ENCODE assay signal across 8 mouse cellular contexts in genomic region chr17:26938731-26939130, GRCm38 (mm10). TPM values are rescaled to one million over a fixed set of nuclear protein-coding genes. Genes with fewer than 3 reads are reported as not detected.
DNase-seq lines count a peak whose midpoint lies in the region; ATAC-seq and TF ChIP-seq lines count a peak whose summit lies in the region.

No protein-coding gene starts in this region.

- H3K9me3 ChIP-seq in heart, embryonic 10.5 days, result no peaks in the 10 kb centered on the region
- no peaks in the 10 kb centered on the region for H3K9me3 ChIP-seq in G1E (replicated peaks)
- H3K9me3 ChIP-seq in forebrain, embryonic 10.5 days, result no peaks in the 10 kb centered on the region
- no peaks in the 10 kb centered on the region for H3K9me3 ChIP-seq in limb, embryonic 14.5 days (ENCODE audit: control insufficient read depth, low read length)
- H3K9me3 ChIP-seq in neural tube, embryonic 14.5 days (ENCODE audit: control insufficient read depth, low read length), result no peaks in the 10 kb centered on the region

- H3K4me1 ChIP-seq in heart, embryonic 10.5 days, result peaks cover 71% of the 10 kb centered on the region
- peaks cover 80% of the 10 kb centered on the region for H3K4me1 ChIP-seq in G1E (ENCODE audit: insufficient read depth, low read depth, low read length)
- H3K4me1 ChIP-seq in forebrain, embryonic 10.5 days, result peaks cover 60% of the 10 kb centered on the region
- H3K4me1 ChIP-seq in limb, embryonic 14.5 days (ENCODE audit: control insufficient read depth, insufficient read depth, low read length), result peaks cover 35% of the 10 kb centered on the region
- H3K4me1 ChIP-seq in neural tube, embryonic 14.5 days (ENCODE audit: control insufficient read depth, insufficient read depth, low read length), result peaks cover 34% of the 10 kb centered on the region

- H3K27ac ChIP-seq in heart, embryonic 10.5 days, result peak overlapping the region; percentile 97
- H3K27ac ChIP-seq in forebrain, embryonic 10.5 days, result peak overlapping the region; percentile 96
- peak overlapping the region; percentile 76 for H3K27ac ChIP-seq in limb, embryonic 14.5 days (replicated peaks; ENCODE audit: low read depth, low read length)
- peak overlapping the region; percentile 96 for H3K27ac ChIP-seq in neural tube, embryonic 14.5 days (ENCODE audit: low read depth, low read length)

- DNase-seq in heart, embryonic 10.5 days (ENCODE audit: low spot score), result no peak
- DNase-seq in heart, adult 9 months (ENCODE audit: low spot score in 2 of 2), result no peak
- no peak for DNase-seq in G1E (ENCODE audit: low spot score)
- DNase-seq in forebrain, embryonic 10.5 days (ENCODE audit: extremely low spot score, low spot score), result peak; percentile 39
- DNase-seq in limb, embryonic 14.5 days (ENCODE audit: low spot score), result no peak
- DNase-seq in gastrocnemius, adult 8-10 months (ENCODE audit: low spot score in 2 of 2), result no peak
- no peak for DNase-seq in frontal cortex, postnatal 36 days (ENCODE audit: low spot score in 2 of 2)

- no peak for TF ChIP-seq CTCF in G1E (IDR thresholded peaks at IDR 0.05; ENCODE audit: low read depth, low read length)

- peak overlapping the region; percentile 77 for H3K4me3 ChIP-seq in heart, embryonic 10.5 days
- H3K4me3 ChIP-seq in G1E (ENCODE audit: low read depth, low read length), result peak overlapping the region; percentile 82
- H3K4me3 ChIP-seq in forebrain, embryonic 10.5 days, result peak overlapping the region; percentile 84
- peak overlapping the region; percentile 63 for H3K4me3 ChIP-seq in limb, embryonic 14.5 days (replicated peaks; ENCODE audit: low read length)
- peak overlapping the region; percentile 62 for H3K4me3 ChIP-seq in neural tube, embryonic 14.5 days (ENCODE audit: low read depth, low read length)

- no peak for TF ChIP-seq POLR2A in limb, embryonic 14.5 days (IDR thresholded peaks at IDR 0.05; ENCODE audit: borderline replicate concordance, extremely low read depth, insufficient read depth, insufficient read length)

- peak overlapping the region; percentile 76 for H3K4me2 ChIP-seq in limb, embryonic 14.5 days (replicated peaks; ENCODE audit: low read depth, low read length, severe bottlenecking)
- H3K4me2 ChIP-seq in neural tube, embryonic 14.5 days (ENCODE audit: low read depth, low read length), result peak overlapping the region; percentile 94

- no peaks in the 10 kb centered on the region for H3K27me3 ChIP-seq in heart, embryonic 10.5 days (ENCODE audit: insufficient read depth, poor library complexity, severe bottlenecking)
- H3K27me3 ChIP-seq in G1E (ENCODE audit: insufficient read depth, low read length), result no peaks in the 10 kb centered on the region
- no peaks in the 10 kb centered on the region for H3K27me3 ChIP-seq in forebrain, embryonic 10.5 days (ENCODE audit: poor library complexity, severe bottlenecking)
- H3K27me3 ChIP-seq in limb, embryonic 14.5 days (ENCODE audit: control insufficient read depth, insufficient read depth, low read length), result no peaks in the 10 kb centered on the region
- no peaks in the 10 kb centered on the region for H3K27me3 ChIP-seq in neural tube, embryonic 14.5 days (ENCODE audit: control insufficient read depth, insufficient read depth, low read length)

- under 1% methylated on average over 22 of the region's 22 CpGs for WGBS in heart, embryonic 10.5 days
- under 1% methylated on average over 22 of the region's 22 CpGs for WGBS in forebrain, embryonic 10.5 days
- under 1% methylated on average over 22 of the region's 22 CpGs for WGBS in limb, embryonic 14.5 days
- WGBS in neural tube, embryonic 14.5 days, result under 1% methylated on average over 22 of the region's 22 CpGs

- peak overlapping the region; percentile 49 for H3K9ac ChIP-seq in limb, embryonic 14.5 days (ENCODE audit: low read depth, low read length, severe bottlenecking)
- peak overlapping the region; percentile 59 for H3K9ac ChIP-seq in neural tube, embryonic 14.5 days (replicated peaks; ENCODE audit: low read depth, low read length)

- no peak for ATAC-seq in G1E (ENCODE audit: extremely low read depth, insufficient number of reproducible peaks, low FRiP score, poor library complexity, severe bottlenecking)
- no peak for ATAC-seq in limb, embryonic 14.5 days (ENCODE audit: low FRiP score, low read depth)
- peak; percentile 0; the same call in 1 of the 2 replicates for ATAC-seq in neural tube, embryonic 14.5 days (ENCODE audit: low read depth)

- peaks cover 34% of the 10 kb centered on the region for H3K36me3 ChIP-seq in heart, embryonic 10.5 days
- H3K36me3 ChIP-seq in G1E (replicated peaks), result peaks cover 45% of the 10 kb centered on the region
- peaks cover 42% of the 10 kb centered on the region for H3K36me3 ChIP-seq in forebrain, embryonic 10.5 days (replicated peaks)
- peaks cover 32% of the 10 kb centered on the region for H3K36me3 ChIP-seq in limb, embryonic 14.5 days (ENCODE audit: control insufficient read depth, insufficient read depth, low read length)
- peaks cover 10% of the 10 kb centered on the region for H3K36me3 ChIP-seq in neural tube, embryonic 14.5 days (ENCODE audit: control insufficient read depth, insufficient read depth, low read length)

RNA-seq across cellular contexts. Expression of gene Cuta, which starts 0.6 kb away (rescaled TPM):
- polyA plus RNA-seq in heart, embryonic 10.5 days (2016; fragmentation: Nextera tagmentation; extraction: Ambion mirVana), result 155 and 167 TPM in 2 replicates
- total RNA-seq in G1E (2014; fragmentation: Nextera tagmentation) (319 and 371 TPM in 2 replicates), G1E (2017) (182 and 190 TPM in 2 replicates)
- polyA plus RNA-seq in G1E (2012), result 526 and 563 TPM in 2 replicates
- 180 and 184 TPM in 2 replicates for polyA plus RNA-seq in forebrain, embryonic 10.5 days (2016; fragmentation: Nextera tagmentation; extraction: Ambion mirVana)
- 127 and 172 TPM in 2 replicates for polyA plus RNA-seq in limb, embryonic 14.5 days (2012; rRNA removed)
- polyA plus RNA-seq in limb, embryonic 14.5 days (2014; fragmentation: Nextera tagmentation; extraction: Ambion mirVana), result 146 and 158 TPM in 2 replicates
- polyA plus RNA-seq in neural tube, embryonic 14.5 days (2014; fragmentation: Nextera tagmentation; extraction: Ambion mirVana), result 112 and 127 TPM in 2 replicates
- total RNA-seq in gastrocnemius, adult 8-10 months (2022), result 100 to 1,000 TPM; 102 to 113 (median 108) TPM

RNA-seq across cellular contexts. Expression of gene Syngap1, which starts 2.3 kb away (rescaled TPM):
- 0.86 and 1.6 TPM in 2 replicates for polyA plus RNA-seq in heart, embryonic 10.5 days (2016; fragmentation: Nextera tagmentation; extraction: Ambion mirVana)
- 88.0 and 117 TPM in 2 replicates for total RNA-seq in G1E (2014; fragmentation: Nextera tagmentation)
- 7.3 and 10.2 TPM in 2 replicates for total RNA-seq in G1E (2017)
- polyA plus RNA-seq in G1E (2012), result 22.3 and 24.1 TPM in 2 replicates
- 1.5 and 1.9 TPM in 2 replicates for polyA plus RNA-seq in forebrain, embryonic 10.5 days (2016; fragmentation: Nextera tagmentation; extraction: Ambion mirVana)
- polyA plus RNA-seq in limb, embryonic 14.5 days (2012; rRNA removed), result 82.4 and 111 TPM in 2 replicates
- polyA plus RNA-seq in limb, embryonic 14.5 days (2014; fragmentation: Nextera tagmentation; extraction: Ambion mirVana), result 2.0 and 2.4 TPM in 2 replicates
- 5.2 and 7.4 TPM in 2 replicates for polyA plus RNA-seq in neural tube, embryonic 14.5 days (2014; fragmentation: Nextera tagmentation; extraction: Ambion mirVana)
- 1 to 10 TPM; 1.4 to 2.6 (median 1.9) TPM for total RNA-seq in gastrocnemius, adult 8-10 months (2022)

RNA-seq across cellular contexts. Expression of gene Phf1, which starts 5.9 kb away (rescaled TPM):
- polyA plus RNA-seq in heart, embryonic 10.5 days (2016; fragmentation: Nextera tagmentation; extraction: Ambion mirVana), result 6.0 and 7.3 TPM in 2 replicates
- total RNA-seq in G1E (2014; fragmentation: Nextera tagmentation) (6.5 and 8.4 TPM in 2 replicates), G1E (2017) (7.3 and 7.4 TPM in 2 replicates)
- 21.6 and 21.7 TPM in 2 replicates for polyA plus RNA-seq in G1E (2012)
- 2.8 and 2.9 TPM in 2 replicates for polyA plus RNA-seq in forebrain, embryonic 10.5 days (2016; fragmentation: Nextera tagmentation; extraction: Ambion mirVana)
- polyA plus RNA-seq in limb, embryonic 14.5 days (2012; rRNA removed), result 56.6 and 72.8 TPM in 2 replicates
- polyA plus RNA-seq in limb, embryonic 14.5 days (2014; fragmentation: Nextera tagmentation; extraction: Ambion mirVana), result 11.9 and 12.8 TPM in 2 replicates
- 18.8 and 23.8 TPM in 2 replicates for polyA plus RNA-seq in neural tube, embryonic 14.5 days (2014; fragmentation: Nextera tagmentation; extraction: Ambion mirVana)
- total RNA-seq in gastrocnemius, adult 8-10 months (2022), result 10 to 100 TPM in 2 of 4 experiments, 1 to 10 TPM in 2; 7.7 to 10.7 (median 9.9) TPM

RNA-seq across cellular contexts. Expression of gene Kifc5b, which starts 21.8 kb away (rescaled TPM):
- 6.7 and 8.3 TPM in 2 replicates for polyA plus RNA-seq in heart, embryonic 10.5 days (2016; fragmentation: Nextera tagmentation; extraction: Ambion mirVana)
- total RNA-seq in G1E (2014; fragmentation: Nextera tagmentation) (17.1 and 23.0 TPM in 2 replicates), G1E (2017) (15.0 and 15.7 TPM in 2 replicates)
- 30.1 and 36.1 TPM in 2 replicates for polyA plus RNA-seq in G1E (2012)
- 11.7 and 12.5 TPM in 2 replicates for polyA plus RNA-seq in forebrain, embryonic 10.5 days (2016; fragmentation: Nextera tagmentation; extraction: Ambion mirVana)
- 23.7 TPM in 2 replicates for polyA plus RNA-seq in limb, embryonic 14.5 days (2012; rRNA removed)
- polyA plus RNA-seq in limb, embryonic 14.5 days (2014; fragmentation: Nextera tagmentation; extraction: Ambion mirVana), result 4.9 and 5.9 TPM in 2 replicates
- polyA plus RNA-seq in neural tube, embryonic 14.5 days (2014; fragmentation: Nextera tagmentation; extraction: Ambion mirVana), result 2.4 and 2.8 TPM in 2 replicates
- total RNA-seq in gastrocnemius, adult 8-10 months (2022), result under 1 TPM; 0.22 to 0.83 (median 0.41) TPM

RNA-seq across cellular contexts. Expression of gene Zbtb9, which starts 34.2 kb away (rescaled TPM):
- polyA plus RNA-seq in heart, embryonic 10.5 days (2016; fragmentation: Nextera tagmentation; extraction: Ambion mirVana), result 12.5 and 14.6 TPM in 2 replicates
- 3.6 and 4.4 TPM in 2 replicates for total RNA-seq in G1E (2014; fragmentation: Nextera tagmentation)
- 25.6 and 27.5 TPM in 2 replicates for total RNA-seq in G1E (2017)
- polyA plus RNA-seq in G1E (2012), result 10.9 and 11.1 TPM in 2 replicates
- polyA plus RNA-seq in forebrain, embryonic 10.5 days (2016; fragmentation: Nextera tagmentation; extraction: Ambion mirVana), result 17.5 and 20.1 TPM in 2 replicates
- polyA plus RNA-seq in limb, embryonic 14.5 days (2012; rRNA removed), result 12.6 and 14.8 TPM in 2 replicates
- 10.0 and 10.6 TPM in 2 replicates for polyA plus RNA-seq in limb, embryonic 14.5 days (2014; fragmentation: Nextera tagmentation; extraction: Ambion mirVana)
- 10.8 and 11.4 TPM in 2 replicates for polyA plus RNA-seq in neural tube, embryonic 14.5 days (2014; fragmentation: Nextera tagmentation; extraction: Ambion mirVana)
- total RNA-seq in gastrocnemius, adult 8-10 months (2022), result 1 to 10 TPM; 1.1 to 1.6 (median 1.5) TPM
